7 mouse cellular contexts compared by ENCODE assay signal in the genomic region with DNA sequence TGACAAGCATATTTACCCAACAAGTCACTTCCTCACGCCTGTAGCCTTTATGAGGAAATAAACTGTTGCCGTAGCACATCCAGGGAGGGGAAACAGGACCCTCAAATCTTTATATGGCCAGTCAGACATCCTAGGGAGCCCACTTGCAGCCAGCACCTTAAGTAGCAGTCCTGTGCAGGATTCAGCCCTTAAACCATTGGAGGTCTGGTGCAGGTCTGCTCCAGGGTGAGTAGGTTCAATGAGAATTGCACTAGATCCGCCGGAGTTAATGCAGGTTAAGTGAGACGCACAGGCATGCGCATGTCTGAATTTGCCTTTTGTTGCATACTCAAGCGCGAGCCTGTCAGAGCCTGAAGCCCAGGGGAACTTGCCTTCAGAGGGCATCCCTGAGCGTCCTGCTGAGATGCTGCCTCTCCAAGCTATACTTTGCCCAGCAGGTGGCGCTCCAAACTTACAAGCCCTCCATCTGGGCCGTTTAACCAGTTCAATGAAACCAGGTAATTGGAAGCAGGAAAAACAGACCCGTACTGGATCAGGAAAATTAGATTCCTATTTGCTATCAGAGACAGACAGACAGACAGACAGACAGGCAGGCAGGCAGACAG. TPM values are rescaled to one million over a fixed set of nuclear protein-coding genes. Genes with fewer than 3 reads are reported as not detected.
DNase-seq lines count a peak whose midpoint lies in the region; ATAC-seq and TF ChIP-seq lines count a peak whose summit lies in the region.

No protein-coding gene starts in this region.

- H3K9me3 ChIP-seq in intestine, postnatal 0 days (ENCODE audit: control insufficient read depth) = no peaks in the 10 kb centered on the region
- 0 out of 2 replicates have a peak, but pooled peaks cover 4% of the 10 kb centered on the region for H3K9me3 ChIP-seq in midbrain, embryonic 12.5 days

- ATAC-seq in intestine, postnatal 0 days = peak; percentile 65
- peak; percentile 68 for ATAC-seq in midbrain, embryonic 12.5 days (ENCODE audit: low FRiP score, low read depth)

- H3K36me3 ChIP-seq in intestine, postnatal 0 days (ENCODE audit: control insufficient read depth, insufficient read depth) = no peaks in the 10 kb centered on the region
- H3K36me3 ChIP-seq in midbrain, embryonic 12.5 days = no peaks in the 10 kb centered on the region

- H3K9ac ChIP-seq in intestine, postnatal 0 days (ENCODE audit: low read depth, low read length) = no peak overlapping the region
- no peak overlapping the region for H3K9ac ChIP-seq in midbrain, embryonic 12.5 days (replicated peaks)

- H3K4me2 ChIP-seq in intestine, postnatal 0 days (replicated peaks; ENCODE audit: low read depth) = no peak overlapping the region
- H3K4me2 ChIP-seq in midbrain, embryonic 12.5 days (replicated peaks) = 0 out of 2 replicates have a peak overlapping the region, but pooled peaks have one; percentile 15

- no peaks in the 10 kb centered on the region for H3K4me1 ChIP-seq in intestine, postnatal 0 days (replicated peaks; ENCODE audit: control insufficient read depth, insufficient read depth, low read length)
- H3K4me1 ChIP-seq in midbrain, embryonic 12.5 days = peaks cover 28% of the 10 kb centered on the region

- 8% methylated on average over 12 of the region's 12 CpGs for WGBS in intestine, postnatal 0 days
- WGBS in midbrain, embryonic 12.5 days = 12% methylated on average over 12 of the region's 12 CpGs

- intact Hi-C loops in gastrocnemius, postnatal 14 days (cut with DNase I; ENCODE audit: low total_unique reads) = loop anchor here (5.0 kb wide), 1 partner anchor 150 kb away; no protein-coding TSS in a partner anchor
- intact Hi-C loops in left cerebral cortex, postnatal 36 days (cut with DNase I) = loop anchor here (5.0 kb wide), 2 partner anchors 150 to 175 kb away; a partner anchor contains a TSS

- no peak overlapping the region for H3K27ac ChIP-seq in intestine, postnatal 0 days (ENCODE audit: low read depth, low read length)
- H3K27ac ChIP-seq in midbrain, embryonic 12.5 days (replicated peaks) = 0 out of 2 replicates have a peak overlapping the region, but pooled peaks have one; percentile 39

- no peak overlapping the region for H3K4me3 ChIP-seq in intestine, postnatal 0 days (ENCODE audit: low read depth, low read length)
- no peak overlapping the region for H3K4me3 ChIP-seq in midbrain, embryonic 12.5 days

- H3K27me3 ChIP-seq in intestine, postnatal 0 days (replicated peaks; ENCODE audit: control insufficient read depth, insufficient read depth, low read length) = no peaks in the 10 kb centered on the region
- peaks cover 17% of the 10 kb centered on the region for H3K27me3 ChIP-seq in midbrain, embryonic 12.5 days

- peak; percentile 92 to 93 for DNase-seq in adrenal gland, adult 18-20 months (ENCODE audit: low spot score in 2 of 2)
- DNase-seq in embryo, embryonic 10 days (ENCODE audit: low spot score) = peak; percentile 98
- DNase-seq in gastrocnemius, postnatal 14 days = peak; percentile 93
- peak; percentile 89 to 90 for DNase-seq in left cerebral cortex, postnatal 36 days (ENCODE audit: low spot score in 2 of 2)
- DNase-seq in skeletal muscle tissue, adult 2 months (ENCODE audit: low read depth, low spot score) = peak; percentile 90

- peak; percentile 97 for TF ChIP-seq CTCF in intestine, postnatal 0 days (IDR thresholded peaks at IDR 0.05; ENCODE audit: low read depth)

RNA-seq across cellular contexts. Expression of a gene that starts 37.8 kb away (rescaled TPM):
- not detected for total RNA-seq in adrenal gland, adult 18-20 months (2021)
- not detected for total RNA-seq in gastrocnemius, postnatal 14 days (2021)
- not detected in 2 replicates for polyA plus RNA-seq in intestine, postnatal 0 days (2015; fragmentation: Nextera tagmentation; extraction: Ambion mirVana)
- total RNA-seq in left cerebral cortex, postnatal 36 days (2021) = not detected
- not detected in 2 replicates for polyA plus RNA-seq in midbrain, embryonic 12.5 days (2016; fragmentation: Nextera tagmentation; extraction: Ambion mirVana)

RNA-seq across cellular contexts. Expression of a gene that starts 45.7 kb away (rescaled TPM):
- total RNA-seq in adrenal gland, adult 18-20 months (2021) = 1 to 10 TPM; 2.3 to 2.4 TPM
- 1 to 10 TPM; 4.6 to 4.7 TPM for total RNA-seq in gastrocnemius, postnatal 14 days (2021)
- 1.6 and 2.2 TPM in 2 replicates for polyA plus RNA-seq in intestine, postnatal 0 days (2015; fragmentation: Nextera tagmentation; extraction: Ambion mirVana)
- total RNA-seq in left cerebral cortex, postnatal 36 days (2021) = 1 to 10 TPM; 8.0 to 9.4 TPM
- polyA plus RNA-seq in midbrain, embryonic 12.5 days (2016; fragmentation: Nextera tagmentation; extraction: Ambion mirVana) = 14.3 and 16.8 TPM in 2 replicates
